Mouse (Mus musculus): ENCODE measurements at regions not wholly inside any gene's neighbourhood (a gene's known extent, or its start where the extent isn't known, plus 50 kb on each side); places are given as distances from the start of the nearest gene placed in this dataset.

DNA sequence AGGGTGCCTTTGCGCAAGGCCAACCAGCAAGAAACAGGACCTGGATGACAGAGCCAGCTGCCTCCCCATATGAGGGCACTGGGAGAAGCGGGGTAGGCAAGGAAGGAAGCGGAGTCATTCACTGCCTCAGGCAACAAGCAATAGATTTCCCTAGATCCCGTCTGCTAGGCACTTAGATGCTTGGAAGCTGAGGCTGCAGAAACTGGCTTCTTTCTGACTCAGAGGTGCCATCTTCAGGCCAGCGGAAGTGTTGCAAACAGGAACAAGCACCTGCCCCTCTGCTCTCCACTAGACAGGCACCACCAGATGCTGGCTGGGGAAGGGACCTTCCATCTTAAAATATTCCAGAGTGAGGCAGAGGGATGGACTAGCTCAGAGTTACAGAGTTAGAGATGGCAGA lies 188.0 kb downstream of the 4933412E24Rik start:
- TF ChIP-seq POLR2A (IDR thresholded peaks at IDR 0.05; ENCODE audit: low read depth, low read length) (0 out of 2 replicates have a peak, but pooled peaks have one; percentile 37), CTCF (IDR thresholded peaks at IDR 0.05; ENCODE audit: extremely low read depth, insufficient read length, insufficient replicate concordance, low read depth, low read length) (peak; percentile 75)

Measured in small intestine, adult 2 months (tissue).